Mouse (Mus musculus): ENCODE measurements around the gene Khdc1a. TPM values are rescaled to one million over a fixed set of nuclear protein-coding genes. Genes with fewer than 3 reads are reported as not detected.
"Not testable (repeated sequence)": the region's sequence is repeated elsewhere in the genome, so short reads cannot be mapped to it uniquely, and the experiment has no call there.

Khdc1a gene
- polyA plus RNA-seq, 1 experiment from 2014 or later: not detected

- Histone ChIP-seq H3K4me1 (no peaks in the 10 kb centered on the region), H3K9ac (no peak overlapping the region), H3K4me3 (no peak overlapping the region), H3K36me3 (no peaks in the 10 kb centered on the region), H3K9me3 (replicated peaks) (no peaks in the 10 kb centered on the region), H3K27me3 (no peaks in the 10 kb centered on the region), H3K4me2 (replicated peaks) (no peak overlapping the region), H3K27ac (no peak overlapping the region)
- 78% methylated on average over 1 of the region's 1 CpGs for WGBS
- ATAC-seq (ENCODE audit: low FRiP score): no peak
These were observed 24.8 kb upstream of the Khdc1a start for GRCm38 (mm10) chr1:21324633-21325032.

- H3K36me3 ChIP-seq: no peaks in the 10 kb centered on the region
- no peaks in the 10 kb centered on the region for H3K4me1 ChIP-seq
- ATAC-seq (ENCODE audit: low FRiP score): no peak
- WGBS: 95% methylated on average over 7 of the region's 7 CpGs
- H3K4me3 ChIP-seq: no peak overlapping the region
- no peak overlapping the region for H3K4me2 ChIP-seq (replicated peaks)
- no peaks in the 10 kb centered on the region for H3K27me3 ChIP-seq
- no peak overlapping the region for H3K9ac ChIP-seq
- no peak overlapping the region for H3K27ac ChIP-seq
- H3K9me3 ChIP-seq (replicated peaks): no peaks in the 10 kb centered on the region
These were observed 22.7 kb upstream of the Khdc1a start for GRCm38 (mm10) chr1:21326733-21327132.

GRCm38 (mm10) chr1:21331161-21331560, 18.3 kb upstream of the Khdc1a start:
- not testable (repeated sequence) for H3K9me3 ChIP-seq (replicated peaks); H3K36me3 ChIP-seq; H3K9ac ChIP-seq; H3K4me2 ChIP-seq (replicated peaks); H3K27ac ChIP-seq; H3K27me3 ChIP-seq; H3K4me3 ChIP-seq; ATAC-seq (ENCODE audit: low FRiP score); H3K4me1 ChIP-seq

- H3K27me3 ChIP-seq: no peaks in the 10 kb centered on the region
- no peaks in the 10 kb centered on the region for H3K4me1 ChIP-seq
- no peak overlapping the region for H3K4me3 ChIP-seq
- no peaks in the 10 kb centered on the region for H3K9me3 ChIP-seq (replicated peaks)
- H3K9ac ChIP-seq: no peak overlapping the region
- H3K36me3 ChIP-seq: no peaks in the 10 kb centered on the region
- H3K4me2 ChIP-seq (replicated peaks): no peak overlapping the region
- 86% methylated on average over 16 of the region's 16 CpGs for WGBS
- no peak overlapping the region for H3K27ac ChIP-seq
- no peak for ATAC-seq (ENCODE audit: low FRiP score)
These were observed 16.0 kb upstream of the Khdc1a start for GRCm38 (mm10) chr1:21333222-21333973.

- no peak for ATAC-seq (ENCODE audit: low FRiP score)
- H3K4me3 ChIP-seq: no peak overlapping the region
- no peaks in the 10 kb centered on the region for H3K4me1 ChIP-seq
- H3K4me2 ChIP-seq (replicated peaks): no peak overlapping the region
- no peak overlapping the region for H3K27ac ChIP-seq
- H3K27me3 ChIP-seq: no peaks in the 10 kb centered on the region
- H3K9ac ChIP-seq: no peak overlapping the region
- H3K36me3 ChIP-seq: no peaks in the 10 kb centered on the region
- no peaks in the 10 kb centered on the region for H3K9me3 ChIP-seq (replicated peaks)
These were observed 13.6 kb upstream of the Khdc1a start for GRCm38 (mm10) chr1:21335836-21336235.

GRCm38 (mm10) chr1:21340745-21341144, 8.7 kb upstream of the Khdc1a start:
- no peak for ATAC-seq (ENCODE audit: low FRiP score)
- Histone ChIP-seq H3K27ac (no peak overlapping the region), H3K27me3 (no peaks in the 10 kb centered on the region), H3K4me3 (no peak overlapping the region), H3K9me3 (replicated peaks) (no peaks in the 10 kb centered on the region), H3K9ac (no peak overlapping the region), H3K36me3 (no peaks in the 10 kb centered on the region), H3K4me1 (no peaks in the 10 kb centered on the region), H3K4me2 (replicated peaks) (no peak overlapping the region)
- 87% methylated on average over 1 of the region's 1 CpGs for WGBS

- H3K4me2 ChIP-seq (replicated peaks): no peak overlapping the region
- WGBS: 63% methylated on average over 4 of the region's 4 CpGs
- ATAC-seq (ENCODE audit: low FRiP score): no peak
These were observed 5.2 kb upstream of the Khdc1a start for GRCm38 (mm10) chr1:21344253-21344652.

GRCm38 (mm10) chr1:21344752-21345151, 4.7 kb upstream of the Khdc1a start:
- 92% methylated on average over 7 of the region's 7 CpGs for WGBS
- not testable (repeated sequence) for H3K36me3 ChIP-seq; H3K27me3 ChIP-seq; H3K4me1 ChIP-seq; H3K9me3 ChIP-seq (replicated peaks); ATAC-seq (ENCODE audit: low FRiP score); H3K27ac ChIP-seq; H3K4me3 ChIP-seq; H3K9ac ChIP-seq; H3K4me2 ChIP-seq (replicated peaks)

More at GRCm38 (mm10) chr1:21344253-21344652, 5.2 kb upstream of the Khdc1a start:
- H3K27me3 ChIP-seq: no peaks in the 10 kb centered on the region
- H3K9me3 ChIP-seq (replicated peaks): no peaks in the 10 kb centered on the region
- no peak overlapping the region for H3K9ac ChIP-seq
- no peaks in the 10 kb centered on the region for H3K36me3 ChIP-seq
- H3K27ac ChIP-seq: no peak overlapping the region
- no peaks in the 10 kb centered on the region for H3K4me1 ChIP-seq
- no peak overlapping the region for H3K4me3 ChIP-seq

GRCm38 (mm10) chr1:21368031-21368430, 18.6 kb downstream of the Khdc1a start, which contains the start of gene Khdc1c:
TSS of gene Khdc1c (plus strand) at chr1:21368331.
- H3K4me2 ChIP-seq (replicated peaks); H3K4me3 ChIP-seq; ATAC-seq (ENCODE audit: low FRiP score); H3K9me3 ChIP-seq (replicated peaks); H3K27me3 ChIP-seq; H3K9ac ChIP-seq; H3K27ac ChIP-seq; H3K36me3 ChIP-seq; H3K4me1 ChIP-seq: not testable (repeated sequence)
- WGBS: 55% methylated on average over 1 of the region's 1 CpGs

- 97% methylated on average over 1 of the region's 1 CpGs for WGBS
- no peaks in the 10 kb centered on the region for H3K36me3 ChIP-seq
- no peak within 1 kb of the TSS for H3K27ac ChIP-seq
- H3K4me1 ChIP-seq: no peaks in the 10 kb centered on the region
- H3K9ac ChIP-seq: no peak within 1 kb of the TSS
- no peaks in the 10 kb centered on the region for H3K27me3 ChIP-seq
- no peaks in the 10 kb centered on the region for H3K9me3 ChIP-seq (replicated peaks)
- no peak within 1 kb of the TSS for H3K4me2 ChIP-seq (replicated peaks)
- ATAC-seq (ENCODE audit: low FRiP score): no peak
- H3K4me3 ChIP-seq: no peak within 1 kb of the TSS
These were observed 33.8 kb downstream of the Khdc1a start, which contains the start of gene Khdc1b for GRCm38 (mm10) chr1:21383256-21383655. TSS of gene Khdc1b (plus strand) at chr1:21383556.

GRCm38 (mm10) chr1:21391138-21391671, 41.8 kb downstream of the Khdc1a start:
- no peaks in the 10 kb centered on the region for H3K9me3 ChIP-seq (replicated peaks)
- H3K36me3 ChIP-seq: no peaks in the 10 kb centered on the region
- H3K9ac ChIP-seq: no peak overlapping the region
- H3K27me3 ChIP-seq: no peaks in the 10 kb centered on the region
- 71% methylated on average over 6 of the region's 6 CpGs for WGBS
- no peak for ATAC-seq (ENCODE audit: low FRiP score)
- no peaks in the 10 kb centered on the region for H3K4me1 ChIP-seq
- H3K27ac ChIP-seq: no peak overlapping the region
- H3K4me3 ChIP-seq: no peak overlapping the region
- H3K4me2 ChIP-seq (replicated peaks): no peak overlapping the region
